Mouse (Mus musculus) T-helper 1 cell (primary cell): ENCODE results near the gene Stard3nl.
"Not testable (repeated sequence)": the region's sequence is repeated elsewhere in the genome, so short reads cannot be mapped to it uniquely, and the experiment has no call there.

Experiments
- in situ Hi-C: fragments of 300-600 bp; cut with MboI, MseI; formaldehyde crosslinking; loops from one replicate; pipeline ENCODE4 v1.15.1; 2025; ENCODE audit warnings: high pct_unique_total_duplicates

Gene Stard3nl

GRCm38 (mm10) chr13:19385226-19385625 is 10.4 kb downstream of the Stard3nl start:
- in situ Hi-C loops = no loop called here

- in situ Hi-C loops = no loop called here
Observed at GRCm38 (mm10) chr13:19381112-19381828, 14.3 kb downstream of the Stard3nl start.

GRCm38 (mm10) chr13:19379313-19379712 is 16.3 kb downstream of the Stard3nl start:
- in situ Hi-C loops = no loop called here

- in situ Hi-C loops = loop anchor here (5.0 kb wide), 1 partner anchor 50 kb away; no protein-coding TSS in a partner anchor
Observed at GRCm38 (mm10) chr13:19372133-19372729, 23.4 kb downstream of the Stard3nl start.

GRCm38 (mm10) chr13:19368817-19369216 is 26.8 kb downstream of the Stard3nl start:
- in situ Hi-C loops = loop anchor here (10.0 kb wide), 1 partner anchor 316 kb away; no protein-coding TSS in a partner anchor

- in situ Hi-C loops = loop anchor here (10.0 kb wide), 1 partner anchor 317 kb away; no protein-coding TSS in a partner anchor
Observed at GRCm38 (mm10) chr13:19367536-19367935, 28.1 kb downstream of the Stard3nl start.

- in situ Hi-C loops = loop anchor here (10.0 kb wide), 1 partner anchor 318 kb away; no protein-coding TSS in a partner anchor
Observed at GRCm38 (mm10) chr13:19366866-19367265, 28.7 kb downstream of the Stard3nl start.

- in situ Hi-C loops = loop anchor here (10.0 kb wide), 1 partner anchor 319 kb away; no protein-coding TSS in a partner anchor
Observed at GRCm38 (mm10) chr13:19365596-19365995, 30.0 kb downstream of the Stard3nl start.

- in situ Hi-C loops = loop anchor here (10.0 kb wide), 1 partner anchor 320 kb away; no protein-coding TSS in a partner anchor
Observed at GRCm38 (mm10) chr13:19364245-19364772, 31.3 kb downstream of the Stard3nl start.

- in situ Hi-C loops = loop anchor here (10.0 kb wide), 1 partner anchor 322 kb away; no protein-coding TSS in a partner anchor
Observed at GRCm38 (mm10) chr13:19362358-19362757, 33.2 kb downstream of the Stard3nl start.

GRCm38 (mm10) chr13:19358027-19358426 is 37.6 kb downstream of the Stard3nl start:
- in situ Hi-C loops = no loop called here

GRCm38 (mm10) chr13:19357301-19357700 is 38.3 kb downstream of the Stard3nl start:
- in situ Hi-C loops = no loop called here

GRCm38 (mm10) chr13:19356720-19357119 is 38.9 kb downstream of the Stard3nl start:
- in situ Hi-C loops = no loop called here

- in situ Hi-C loops = no loop called here
Observed at GRCm38 (mm10) chr13:19356120-19356519, 39.5 kb downstream of the Stard3nl start.

GRCm38 (mm10) chr13:19352795-19353194 is 42.8 kb downstream of the Stard3nl start:
- in situ Hi-C loops = loop anchor here (5.0 kb wide), 1 partner anchor 60 kb away; no protein-coding TSS in a partner anchor

GRCm38 (mm10) chr13:19340356-19340755 is 55.2 kb downstream of the Stard3nl start:
- in situ Hi-C loops = not testable (repeated sequence)

GRCm38 (mm10) chr13:19336310-19336709 is 59.3 kb downstream of the Stard3nl start:
- in situ Hi-C loops = not testable (repeated sequence)
